Mouse (Mus musculus) cerebellum, postnatal 10 days (tissue): Measurements from ENCODE around the gene Pnmal1.

Experiments
- DNase-seq, 2 experiments: peaks; one replicate each; pipeline ENCODE4 v3.0.0; 2021; ENCODE audit warnings: mixed read lengths in 2 of 2

Pnmal1 gene

GRCm38 (mm10) chr7:16959539-16960187, at the start of gene Pnmal1:
Gene Pnmal1, plus strand, starts transcription at chr7:16959679.
- peak; percentile 98 for DNase-seq

GRCm38 (mm10) chr7:16909909-16910308, 49.6 kb upstream of the Pnmal1 start:
- DNase-seq: no peak

GRCm38 (mm10) chr7:16911904-16912303, 47.6 kb upstream of the Pnmal1 start:
- no peak for DNase-seq

GRCm38 (mm10) chr7:16912360-16912759, 47.1 kb upstream of the Pnmal1 start:
- DNase-seq: no peak

- peak; percentile 90 to 92 for DNase-seq
Measured at GRCm38 (mm10) chr7:16913806-16914452, 45.5 kb upstream of the Pnmal1 start.

GRCm38 (mm10) chr7:16914453-16915343, 44.8 kb upstream of the Pnmal1 start:
- DNase-seq: no peak

GRCm38 (mm10) chr7:16915461-16916340, 43.8 kb upstream of the Pnmal1 start:
- peak; percentile 51 to 56 for DNase-seq

GRCm38 (mm10) chr7:16916342-16917265, 42.9 kb upstream of the Pnmal1 start:
- peak; percentile 70 to 74 for DNase-seq

GRCm38 (mm10) chr7:16917447-16917846, 42.0 kb upstream of the Pnmal1 start:
- DNase-seq: peak; percentile 19 to 34

GRCm38 (mm10) chr7:16918014-16918413, 41.5 kb upstream of the Pnmal1 start:
- peak; percentile 73 to 85 for DNase-seq

- peak; percentile 27 to 36 for DNase-seq
Measured at GRCm38 (mm10) chr7:16918670-16919069, 40.8 kb upstream of the Pnmal1 start.

GRCm38 (mm10) chr7:16919395-16920149, 39.9 kb upstream of the Pnmal1 start:
- DNase-seq: peak; percentile 39 to 45

GRCm38 (mm10) chr7:16920150-16920579, 39.3 kb upstream of the Pnmal1 start:
- peak in 1 of 2 experiments; percentile 30 for DNase-seq

GRCm38 (mm10) chr7:16920818-16921791, 38.4 kb upstream of the Pnmal1 start:
- DNase-seq: peak; percentile 77

- peak; percentile 56 to 59 for DNase-seq
Measured at GRCm38 (mm10) chr7:16921881-16922335, 37.6 kb upstream of the Pnmal1 start.

GRCm38 (mm10) chr7:16922360-16922973, 37.0 kb upstream of the Pnmal1 start:
- peak; percentile 70 for DNase-seq

- peak; percentile 76 to 79 for DNase-seq
Measured at GRCm38 (mm10) chr7:16923283-16924036, 36.0 kb upstream of the Pnmal1 start.
